Mouse (Mus musculus): ENCODE results near the gene Afm. TPM values are rescaled to one million over a fixed set of nuclear protein-coding genes. Genes with fewer than 3 reads are reported as not detected.

Afm gene
- total RNA-seq, 2 experiments from 2014 or later: not detected

DNA sequence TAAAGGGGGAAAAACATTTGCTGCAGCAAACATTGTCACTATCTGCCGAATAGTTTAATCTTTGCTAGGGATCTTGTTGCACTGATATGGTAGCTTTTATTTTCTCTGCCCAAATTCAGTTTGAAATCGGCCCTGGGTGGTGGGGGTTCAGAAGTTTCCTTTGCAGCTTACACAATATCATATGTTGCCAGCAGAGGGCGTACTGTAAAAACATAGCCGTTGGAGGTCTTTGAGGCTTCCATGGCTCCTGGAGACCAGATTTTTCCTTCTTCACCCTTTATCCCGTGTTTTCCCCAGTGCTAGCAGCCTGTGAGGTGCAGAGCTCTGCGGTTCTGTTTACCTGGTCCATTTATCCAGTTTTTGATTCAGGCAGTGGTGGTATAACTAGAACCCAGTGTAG lies 82.7 kb downstream of the Afm start:
- intact Hi-C loops (cut with DNase I): loop anchor here (2.0 to 5.0 kb wide), 3 partner anchors 51 to 306 kb away; no protein-coding TSS in a partner anchor

More for the DNA sequence above, 82.7 kb downstream of the Afm start:
- DNase-seq: peak; percentile 56 to 74

Other genes starting within 250 kb of the Afm start
- 10 to 100 TPM; 82.1 to 82.4 TPM for gene Ankrd17, start 152.4 kb upstream of the Afm start, total RNA-seq (2021)
- 1 to 10 TPM in 1 of 2 experiments, under 1 TPM in 1; 0.86 to 1.5 TPM for gene Gm9958, start 151.7 kb upstream of the Afm start, total RNA-seq (2021)
- 1 to 10 TPM in 1 of 2 experiments, under 1 TPM in 1; 0.48 to 1.8 TPM for gene Alb, start 58.0 kb upstream of the Afm start, total RNA-seq (2021)
- not detected for gene Afp, start 28.2 kb upstream of the Afm start, total RNA-seq (2021)
- gene 5830473C10Rik, start 42.2 kb downstream of the Afm start, total RNA-seq (2021): not detected
- under 1 TPM in 1 of 2 experiments, not detected in 1; 0.38 TPM for gene Rassf6, start 121.7 kb downstream of the Afm start, total RNA-seq (2021)
- gene Cxcl5, start 240.4 kb downstream of the Afm start, total RNA-seq (2021): not detected
- gene Ppbp, start 249.6 kb downstream of the Afm start, total RNA-seq (2021): 1 to 10 TPM; 2.2 to 6.6 TPM

All from heart, postnatal 10 days (tissue).